Mouse (Mus musculus) liver, embryonic 12.5 days (tissue): ENCODE data around the gene Pnpo. TPM values are rescaled to one million over a fixed set of nuclear protein-coding genes. Genes with fewer than 3 reads are reported as not detected.

Source experiments
- ATAC-seq: fragments of 200-750 bp; cut with Nextera tagmentation; 2 replicates; pipeline ENCODE4 v1.8.0; 2017; ENCODE audit warnings: moderate number of reproducible peaks, mild to moderate bottlenecking, moderate library complexity
- H3K27ac ChIP-seq: fragments of 300-500 bp; sonication (generic); 2 replicates; pipeline ENCODE4 v1.5.1; 2016; ENCODE audit warnings: mild to moderate bottlenecking
- H3K27me3 ChIP-seq: fragments of 300-500 bp; sonication (generic); replicated peaks from 2 replicates; pipeline ENCODE4 v1.6.1; 2016; ENCODE audit warnings: mild to moderate bottlenecking, moderate library complexity
- H3K36me3 ChIP-seq: fragments of 300-500 bp; sonication (generic); 2 replicates; pipeline ENCODE4 v1.6.1; 2016; ENCODE audit warnings: mild to moderate bottlenecking, moderate library complexity
- H3K4me1 ChIP-seq: fragments of 300-500 bp; sonication (generic); 2 replicates; pipeline ENCODE4 v1.6.1; 2016
- H3K4me2 ChIP-seq: fragments of 300-500 bp; sonication (generic); 2 replicates; pipeline ENCODE4 v1.6.1; 2016; ENCODE audit warnings: mild to moderate bottlenecking, moderate library complexity
- H3K4me3 ChIP-seq: fragments of 300-500 bp; sonication (generic); 2 replicates; pipeline ENCODE4 v1.5.1; 2016; ENCODE audit warnings: mild to moderate bottlenecking, moderate library complexity
- H3K9ac ChIP-seq: fragments of 300-500 bp; sonication (generic); 2 replicates; pipeline ENCODE4 v1.6.1; 2016; ENCODE audit warnings: mild to moderate bottlenecking, moderate library complexity
- H3K9me3 ChIP-seq: fragments of 300-500 bp; sonication (generic); replicated peaks from 2 replicates; pipeline ENCODE4 v1.6.1; 2016; ENCODE audit warnings: mild to moderate bottlenecking, moderate library complexity
- WGBS: fragments of 180-500 bp; shearing (Covaris S2); methylation state at CpG from one replicate; pipeline ENCODE4 v1.1.7; 2016; ENCODE audit not compliant: insufficient replicate concordance; 5-methylcytosine and 5-hydroxymethylcytosine counted together
- polyA plus RNA-seq: library from polyadenylated mRNA; unstranded; fragments of >200 nt; fragmentation: Nextera tagmentation; extraction: Ambion mirVana; gene quantifications from 2 replicates; pipeline ENCODE4 v1.2.1, GENCODE M21; 2016

Gene Pnpo
- polyA plus RNA-seq, 1 experiment from 2014 or later: 528 TPM

- no peak overlapping the region for H3K9ac ChIP-seq
- H3K4me1 ChIP-seq: 0 out of 2 replicates have a peak, but pooled peaks cover 3% of the 10 kb centered on the region
- no peaks in the 10 kb centered on the region for H3K9me3 ChIP-seq
- 56% methylated on average over 11 of the region's 11 CpGs for WGBS
- no peaks in the 10 kb centered on the region for H3K36me3 ChIP-seq
- no peak overlapping the region for H3K27ac ChIP-seq
- H3K4me2 ChIP-seq: no peak overlapping the region
- H3K4me3 ChIP-seq: no peak overlapping the region
- ATAC-seq: no peak
- 0 out of 2 replicates have a peak, but pooled peaks cover 8% of the 10 kb centered on the region for H3K27me3 ChIP-seq
Observed at GRCm38 (mm10) chr11:96893203-96893842, 50.5 kb downstream of the Pnpo start.

GRCm38 (mm10) chr11:96891784-96892527 is 51.8 kb downstream of the Pnpo start:
- H3K4me2 ChIP-seq: no peak overlapping the region
- ATAC-seq: no peak
- no peak overlapping the region for H3K4me3 ChIP-seq
- H3K4me1 ChIP-seq: 0 out of 2 replicates have a peak, but pooled peaks cover 3% of the 10 kb centered on the region
- 0 out of 2 replicates have a peak, but pooled peaks cover 14% of the 10 kb centered on the region for H3K27me3 ChIP-seq
- WGBS: 63% methylated on average over 14 of the region's 14 CpGs
- no peak overlapping the region for H3K9ac ChIP-seq
- no peaks in the 10 kb centered on the region for H3K36me3 ChIP-seq
- no peak overlapping the region for H3K27ac ChIP-seq
- H3K9me3 ChIP-seq: no peaks in the 10 kb centered on the region

Other genes starting within 250 kb of the Pnpo start
- gene Snx11, start 166.4 kb downstream of the Pnpo start, polyA plus RNA-seq: 14.3 and 14.4 TPM in 2 replicates
- 51.6 and 52.4 TPM in 2 replicates for gene Cbx1, start 154.9 kb downstream of the Pnpo start, polyA plus RNA-seq
- 26.7 and 32.4 TPM in 2 replicates for gene Nfe2l1, start 114.0 kb downstream of the Pnpo start, polyA plus RNA-seq
- gene Copz2, start 94.1 kb downstream of the Pnpo start, polyA plus RNA-seq: 25.6 and 26.7 TPM in 2 replicates
- gene Cdk5rap3, start 27.5 kb downstream of the Pnpo start, polyA plus RNA-seq: 49.0 and 51.6 TPM in 2 replicates
- 2.4 and 3.2 TPM in 2 replicates for gene Prr15l, start 15.9 kb downstream of the Pnpo start, polyA plus RNA-seq
- gene Sp2, start 39.0 kb upstream of the Pnpo start, polyA plus RNA-seq: 15.5 and 18.5 TPM in 2 replicates
- 0.15 and 0.19 TPM in 2 replicates for gene Sp6, start 69.4 kb upstream of the Pnpo start, polyA plus RNA-seq
- 9.8 and 11.0 TPM in 2 replicates for gene Scrn2, start 86.0 kb upstream of the Pnpo start, polyA plus RNA-seq
- gene Lrrc46, start 97.4 kb upstream of the Pnpo start, polyA plus RNA-seq: 0.35 and 0.48 TPM in 2 replicates
- gene Mrpl10, start 97.6 kb upstream of the Pnpo start, polyA plus RNA-seq: 56.7 TPM in 2 replicates
- gene Osbpl7, start 106.6 kb upstream of the Pnpo start, polyA plus RNA-seq: 3.7 and 3.8 TPM in 2 replicates
- not detected in 2 replicates for gene Tbx21, start 171.3 kb upstream of the Pnpo start, polyA plus RNA-seq
- 3.6 and 4.0 TPM in 2 replicates for gene Tbkbp1, start 207.5 kb upstream of the Pnpo start, polyA plus RNA-seq
- 38.5 and 39.3 TPM in 2 replicates for gene Kpnb1, start 243.9 kb upstream of the Pnpo start, polyA plus RNA-seq